Comparison of ENCODE assay signal across 25 mouse cellular contexts in genomic region chr1:187771067-187771466, GRCm38 (mm10).
DNase-seq lines count a peak whose midpoint lies in the region; ATAC-seq and TF ChIP-seq lines count a peak whose summit lies in the region.
"Had no signal": no experiment of that assay in that cellular context is flagged by ENCODE, and none has a peak within 500 bp of the region (broad histone marks: within the 10 kb centered on the region; RNA-seq: fewer than 3 reads in every experiment).

No protein-coding gene starts in this region.

- ATAC-seq in forebrain, postnatal 0 days = no peak
- ATAC-seq in forebrain, embryonic 15.5 days (replicated peaks) = no peak
- ATAC-seq in intestine, postnatal 0 days = no peak
- no peak for ATAC-seq in intestine, embryonic 15.5 days
- ATAC-seq in liver, embryonic 11.5 days (replicated peaks; ENCODE audit: low FRiP score) = no peak

- H3K27ac ChIP-seq in forebrain, postnatal 0 days (ENCODE audit: low read depth, low read length) = no peak overlapping the region
- H3K27ac ChIP-seq in forebrain, embryonic 15.5 days (replicated peaks) = no peak overlapping the region
- H3K27ac ChIP-seq in intestine, postnatal 0 days (ENCODE audit: low read depth, low read length) = no peak overlapping the region
- H3K27ac ChIP-seq in intestine, embryonic 15.5 days = no peak overlapping the region
- no peak overlapping the region for H3K27ac ChIP-seq in liver, adult 2 months (replicated peaks; ENCODE audit: insufficient read depth, low read depth, low read length)
- H3K27ac ChIP-seq in liver, embryonic 11.5 days (ENCODE audit: low read depth, low read length) = no peak overlapping the region
- H3K27ac ChIP-seq: limb, embryonic 13.5 days; liver, embryonic 14.5 days; neural tube, embryonic 13.5 days had no signal

- peak; percentile 22 for DNase-seq in forebrain, postnatal 0 days
- DNase-seq in liver, adult 2 months (ENCODE audit: extremely low read depth, low read depth, low spot score) = peak; percentile 38
- DNase-seq in liver, embryonic 11.5 days (ENCODE audit: low spot score) = no peak
- peak; percentile 20 for DNase-seq in brain, embryonic 14.5 days (ENCODE audit: low read depth)
- DNase-seq in adrenal gland, adult 18-20 months (ENCODE audit: low spot score in 2 of 2) = no peak
- DNase-seq: adrenal gland, postnatal 14 days; cerebellum, adult 2 months; cerebellum, postnatal 14 days; gastrocnemius, postnatal 14 days; heart, postnatal 14 days; kidney, adult 11 months; lung, embryonic 14.5 days; lung, postnatal 36 days; right cerebral cortex, postnatal 4 days; thymus, adult 2 months; thymus, postnatal 36 days had no signal

- H3K27me3 ChIP-seq in forebrain, postnatal 0 days (ENCODE audit: insufficient read depth, low read length) = no peaks in the 10 kb centered on the region
- H3K27me3 ChIP-seq in forebrain, embryonic 15.5 days = no peaks in the 10 kb centered on the region
- no peaks in the 10 kb centered on the region for H3K27me3 ChIP-seq in intestine, postnatal 0 days (replicated peaks; ENCODE audit: control insufficient read depth, insufficient read depth, low read length)
- no peaks in the 10 kb centered on the region for H3K27me3 ChIP-seq in intestine, embryonic 15.5 days (replicated peaks)
- H3K27me3 ChIP-seq in liver, adult 2 months (ENCODE audit: control insufficient read depth, insufficient read depth, low read length) = no peaks in the 10 kb centered on the region
- no peaks in the 10 kb centered on the region for H3K27me3 ChIP-seq in liver, embryonic 11.5 days (replicated peaks; ENCODE audit: control insufficient read depth, insufficient read depth, low read length)
- H3K27me3 ChIP-seq: limb, embryonic 13.5 days; neural tube, embryonic 13.5 days had no signal

- no peak overlapping the region for H3K4me2 ChIP-seq in forebrain, postnatal 0 days (ENCODE audit: low read depth)
- no peak overlapping the region for H3K4me2 ChIP-seq in forebrain, embryonic 15.5 days (replicated peaks)
- no peak overlapping the region for H3K4me2 ChIP-seq in intestine, postnatal 0 days (replicated peaks; ENCODE audit: low read depth)
- no peak overlapping the region for H3K4me2 ChIP-seq in intestine, embryonic 15.5 days (replicated peaks)
- no peak overlapping the region for H3K4me2 ChIP-seq in liver, embryonic 11.5 days
- H3K4me2 ChIP-seq: limb, embryonic 13.5 days; lung, embryonic 14.5 days; midbrain, embryonic 11.5 days; neural tube, embryonic 13.5 days had no signal

- TF ChIP-seq POLR2A in liver, adult 2 months (IDR thresholded peaks at IDR 0.05; ENCODE audit: extremely low read depth, insufficient read depth, low read length) = no peak
- TF ChIP-seq POLR2A in brain, embryonic 14.5 days (IDR thresholded peaks at IDR 0.05; ENCODE audit: borderline replicate concordance, extremely low read depth, insufficient read depth, insufficient read length, poor library complexity, severe bottlenecking) = no peak

- no peak overlapping the region for H3K4me3 ChIP-seq in forebrain, postnatal 0 days (ENCODE audit: low read depth, low read length)
- no peak overlapping the region for H3K4me3 ChIP-seq in forebrain, embryonic 15.5 days
- no peak overlapping the region for H3K4me3 ChIP-seq in intestine, postnatal 0 days (ENCODE audit: low read depth, low read length)
- H3K4me3 ChIP-seq in intestine, embryonic 15.5 days (replicated peaks) = no peak overlapping the region
- H3K4me3 ChIP-seq in liver, adult 2 months (ENCODE audit: insufficient read depth, low read depth, low read length) = no peak overlapping the region
- H3K4me3 ChIP-seq in liver, embryonic 11.5 days (ENCODE audit: low read depth, low read length) = no peak overlapping the region
- H3K4me3 ChIP-seq: erythroblast, embryonic 14.5 days; limb, embryonic 13.5 days; neural tube, embryonic 13.5 days had no signal

- peak; percentile 50 for TF ChIP-seq CTCF in forebrain, postnatal 0 days (IDR thresholded peaks at IDR 0.05; ENCODE audit: low read depth)
- peak; percentile 43 for TF ChIP-seq CTCF in intestine, postnatal 0 days (IDR thresholded peaks at IDR 0.05; ENCODE audit: low read depth)
- TF ChIP-seq CTCF in liver, adult 2 months (IDR thresholded peaks at IDR 0.05; ENCODE audit: low read depth, low read length) = no peak
- no peak for TF ChIP-seq CTCF in brain, embryonic 14.5 days (IDR thresholded peaks at IDR 0.05; ENCODE audit: borderline replicate concordance, extremely low read depth, insufficient read depth, insufficient read length)

- 39% methylated on average over 4 of the region's 4 CpGs for WGBS in forebrain, postnatal 0 days
- WGBS in forebrain, embryonic 15.5 days = 44% methylated on average over 4 of the region's 4 CpGs
- 74% methylated on average over 4 of the region's 4 CpGs for WGBS in intestine, postnatal 0 days
- WGBS in intestine, embryonic 15.5 days = 74% methylated on average over 4 of the region's 4 CpGs
- WGBS in liver, adult 2 months = 71% methylated on average over 4 of the region's 4 CpGs
- 70% methylated on average over 4 of the region's 4 CpGs for WGBS in liver, embryonic 11.5 days

- H3K9ac ChIP-seq in forebrain, postnatal 0 days = no peak overlapping the region
- no peak overlapping the region for H3K9ac ChIP-seq in forebrain, embryonic 15.5 days (replicated peaks)
- no peak overlapping the region for H3K9ac ChIP-seq in intestine, postnatal 0 days (ENCODE audit: low read depth, low read length)
- no peak overlapping the region for H3K9ac ChIP-seq in intestine, embryonic 15.5 days
- no peak overlapping the region for H3K9ac ChIP-seq in liver, adult 2 months (ENCODE audit: low read depth, low read length)
- no peak overlapping the region for H3K9ac ChIP-seq in liver, embryonic 11.5 days (ENCODE audit: low read depth, low read length)
- H3K9ac ChIP-seq: limb, embryonic 13.5 days; liver, embryonic 14.5 days; lung, embryonic 14.5 days; neural tube, embryonic 13.5 days had no signal

- no peaks in the 10 kb centered on the region for H3K79me2 ChIP-seq in liver, adult 2 months (ENCODE audit: control insufficient read depth, insufficient read depth, low read length)

- no peaks in the 10 kb centered on the region for H3K36me3 ChIP-seq in forebrain, postnatal 0 days (ENCODE audit: insufficient read depth)
- H3K36me3 ChIP-seq in forebrain, embryonic 15.5 days = no peaks in the 10 kb centered on the region
- no peaks in the 10 kb centered on the region for H3K36me3 ChIP-seq in intestine, postnatal 0 days (ENCODE audit: control insufficient read depth, insufficient read depth)
- H3K36me3 ChIP-seq in intestine, embryonic 15.5 days = no peaks in the 10 kb centered on the region
- H3K36me3 ChIP-seq in liver, adult 2 months (ENCODE audit: control insufficient read depth, insufficient read depth, low read length) = no peaks in the 10 kb centered on the region
- no peaks in the 10 kb centered on the region for H3K36me3 ChIP-seq in liver, embryonic 11.5 days (ENCODE audit: control insufficient read depth, insufficient read depth, low read length)
- H3K36me3 ChIP-seq: G1E; limb, embryonic 13.5 days; neural tube, embryonic 13.5 days had no signal

- no peaks in the 10 kb centered on the region for H3K9me3 ChIP-seq in forebrain, postnatal 0 days (ENCODE audit: low read length)
- no peaks in the 10 kb centered on the region for H3K9me3 ChIP-seq in forebrain, embryonic 15.5 days
- no peaks in the 10 kb centered on the region for H3K9me3 ChIP-seq in intestine, postnatal 0 days (ENCODE audit: control insufficient read depth)
- H3K9me3 ChIP-seq in intestine, embryonic 15.5 days = no peaks in the 10 kb centered on the region
- no peaks in the 10 kb centered on the region for H3K9me3 ChIP-seq in liver, embryonic 11.5 days (ENCODE audit: control insufficient read depth, low read length)
- H3K9me3 ChIP-seq: limb, embryonic 13.5 days; neural tube, embryonic 13.5 days had no signal

- H3K4me1 ChIP-seq in forebrain, postnatal 0 days (ENCODE audit: insufficient read depth) = no peaks in the 10 kb centered on the region
- H3K4me1 ChIP-seq in forebrain, embryonic 15.5 days = no peaks in the 10 kb centered on the region
- H3K4me1 ChIP-seq in intestine, postnatal 0 days (replicated peaks; ENCODE audit: control insufficient read depth, insufficient read depth, low read length) = no peaks in the 10 kb centered on the region
- no peaks in the 10 kb centered on the region for H3K4me1 ChIP-seq in intestine, embryonic 15.5 days (replicated peaks)
- no peaks in the 10 kb centered on the region for H3K4me1 ChIP-seq in liver, adult 2 months (ENCODE audit: control insufficient read depth, insufficient read depth, low read length)
- H3K4me1 ChIP-seq in liver, embryonic 11.5 days (replicated peaks; ENCODE audit: control insufficient read depth, insufficient read depth, low read length) = no peaks in the 10 kb centered on the region
- H3K4me1 ChIP-seq: limb, embryonic 13.5 days; neural tube, embryonic 13.5 days had no signal

Comparison
In these comparisons a context has a peak if more than half of its experiments do, and no peak if none do; other contexts are left out.
1. DNase-seq: peak in forebrain, postnatal 0 days (single experiment), liver, adult 2 months (single experiment) and brain, embryonic 14.5 days (single experiment); none in liver, embryonic 11.5 days (single experiment) and adrenal gland, adult 18-20 months (0 of 2).
2. CTCF ChIP-seq: peak in forebrain, postnatal 0 days (single experiment) and intestine, postnatal 0 days (single experiment); none in liver, adult 2 months (single experiment) and brain, embryonic 14.5 days (single experiment).